Mouse (Mus musculus): ENCODE measurements at regions not wholly inside any gene's neighbourhood (a gene's known extent, or its start where the extent isn't known, plus 50 kb on each side); places are given as distances from the start of the nearest gene placed in this dataset.

DNA sequence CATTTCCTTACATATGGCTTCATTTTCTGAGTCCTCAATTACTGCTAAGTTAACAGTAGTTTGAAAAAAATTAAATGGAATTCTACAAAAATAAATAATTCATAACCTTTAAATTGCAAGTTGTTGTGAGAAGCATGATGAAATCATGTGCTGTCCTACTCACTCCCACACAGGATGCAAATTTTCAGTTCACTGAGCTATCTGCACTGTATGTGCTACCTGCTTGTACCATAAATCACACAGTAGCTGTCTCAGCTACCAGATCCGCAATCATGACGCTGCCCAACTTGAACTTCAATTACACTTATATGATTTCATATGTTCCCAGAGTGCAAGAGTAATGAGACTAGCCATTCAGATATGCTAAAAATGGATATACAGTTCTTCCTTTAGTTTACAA is 609.5 kb upstream of the 1700008P02Rik start:
- TF ChIP-seq EP300 (IDR thresholded peaks at IDR 0.05; ENCODE audit: low read depth in 1 of 2, low read length in 2 of 2) (no peak), POLR2A (IDR thresholded peaks at IDR 0.05; ENCODE audit: control insufficient read depth in 1 of 2, insufficient read depth in 1 of 2, low read depth in 1 of 2, low read length in 2 of 2, poor library complexity in 1 of 2) (no peak), CTCF (IDR thresholded peaks at IDR 0.05 in 2 of 3, conservative IDR thresholded peaks at IDR 0.05 in 1 of 3; ENCODE audit: control insufficient read depth in 1 of 3, insufficient read depth in 1 of 3, low read depth in 2 of 3, low read length in 3 of 3, poor library complexity in 1 of 3, severe bottlenecking in 1 of 3) (no peak), HCFC1 (IDR thresholded peaks at IDR 0.05; ENCODE audit: low read depth, low read length) (no peak)
